Mouse (Mus musculus): ENCODE results near the gene Fut7. TPM values are rescaled to one million over a fixed set of nuclear protein-coding genes. Genes with fewer than 3 reads are reported as not detected.

The Fut7 gene
- not detected in 2 replicates for polyA plus RNA-seq (2021; fragmentation: Nextera tagmentation)
- long read RNA-seq, experiment 1, partial matches to known transcripts = 0 of 1 reads
- long read RNA-seq, experiment 1, other reads (novel, unspliced or antisense) = 0 of 1 reads
- long read RNA-seq, experiment 2 = 0 reads

DNA sequence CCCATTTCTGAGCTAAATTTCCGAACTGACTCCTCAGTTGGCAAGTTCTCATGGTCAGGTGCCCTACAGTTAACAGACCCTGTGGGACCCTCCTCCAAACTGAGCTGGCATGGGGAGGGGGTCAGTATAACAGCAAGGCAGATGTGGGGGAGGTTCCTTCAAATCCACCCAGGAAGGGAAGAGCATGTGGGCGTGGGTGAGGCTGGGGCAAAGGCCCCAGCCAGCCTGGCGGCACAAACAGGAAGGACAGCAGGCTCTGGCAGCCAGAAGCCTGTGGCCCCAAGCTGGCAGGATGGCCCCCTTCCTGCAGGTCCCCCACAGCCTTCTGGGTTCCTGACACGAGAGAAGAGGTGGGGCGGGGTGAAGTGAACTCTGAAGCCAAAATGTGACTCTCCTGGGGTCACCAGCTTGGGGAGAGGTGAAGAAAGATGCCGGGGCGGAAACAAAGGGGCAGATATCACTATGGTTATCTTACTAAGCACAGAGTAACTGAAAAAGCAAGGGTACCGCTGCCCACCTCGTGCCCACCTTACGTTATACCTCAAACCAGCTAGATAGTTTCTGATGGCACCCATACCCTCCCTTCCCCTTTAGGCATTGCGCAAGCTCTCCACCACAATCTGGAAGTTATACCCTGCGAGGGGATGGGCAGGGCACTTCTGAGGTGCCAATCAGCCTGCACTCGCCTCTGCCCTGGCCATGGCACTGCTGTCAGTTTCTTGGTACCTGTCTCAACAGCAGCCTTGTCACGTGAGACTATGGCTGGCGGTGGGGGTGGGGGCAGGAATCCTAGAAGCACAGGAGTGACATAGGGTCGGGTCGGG is at the start of gene Fut7:
TSS of gene Fut7 (plus strand) at position 681 of the 824 bp plus-strand sequence.

DNA sequence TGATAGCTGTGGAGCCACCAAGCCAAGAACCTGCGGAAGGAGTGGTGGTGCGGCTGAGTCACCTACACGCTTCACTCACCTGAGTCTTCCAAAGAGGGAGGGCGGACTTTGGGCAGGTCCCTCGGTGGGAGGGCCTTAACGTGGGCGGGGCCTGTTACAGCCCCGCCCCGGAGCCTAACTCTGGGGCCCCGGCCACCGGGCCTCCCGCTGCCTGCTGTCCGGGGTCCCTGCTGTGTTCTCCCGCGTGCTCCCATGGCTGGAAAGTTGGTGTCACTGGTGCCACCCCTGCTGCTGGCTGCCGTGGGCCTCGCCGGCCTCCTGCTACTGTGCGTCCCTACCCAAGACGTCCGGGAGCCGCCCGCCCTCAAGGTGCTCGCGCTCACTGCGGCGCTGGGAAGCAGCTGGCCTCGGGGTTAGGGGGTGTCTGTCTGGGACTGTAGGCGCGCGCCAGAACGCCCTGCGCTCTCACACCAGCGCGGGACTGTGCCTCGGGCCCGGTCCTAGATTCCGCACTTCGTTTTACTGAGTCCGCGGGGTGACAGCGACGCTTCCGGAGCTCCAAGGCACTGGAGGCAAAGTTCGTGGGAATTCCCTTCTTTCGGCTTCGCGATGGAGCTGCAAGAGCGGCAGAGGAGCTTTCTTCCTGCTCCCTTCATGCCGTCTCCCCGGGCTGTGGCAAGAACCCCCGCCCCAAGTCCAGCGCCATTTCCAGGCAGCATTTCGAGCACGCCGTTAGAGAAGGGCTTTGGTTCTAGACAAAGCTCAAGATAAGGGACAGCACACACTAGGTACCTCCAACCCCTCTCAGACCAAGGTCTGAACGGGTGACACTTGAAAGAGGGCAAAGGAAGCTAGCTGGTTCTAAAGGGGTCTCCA is 27.1 kb upstream of the Fut7 start, which contains the start of gene Entpd2:
TSS of gene Entpd2 (plus strand) at position 154 of the 876 bp plus-strand sequence.

DNA sequence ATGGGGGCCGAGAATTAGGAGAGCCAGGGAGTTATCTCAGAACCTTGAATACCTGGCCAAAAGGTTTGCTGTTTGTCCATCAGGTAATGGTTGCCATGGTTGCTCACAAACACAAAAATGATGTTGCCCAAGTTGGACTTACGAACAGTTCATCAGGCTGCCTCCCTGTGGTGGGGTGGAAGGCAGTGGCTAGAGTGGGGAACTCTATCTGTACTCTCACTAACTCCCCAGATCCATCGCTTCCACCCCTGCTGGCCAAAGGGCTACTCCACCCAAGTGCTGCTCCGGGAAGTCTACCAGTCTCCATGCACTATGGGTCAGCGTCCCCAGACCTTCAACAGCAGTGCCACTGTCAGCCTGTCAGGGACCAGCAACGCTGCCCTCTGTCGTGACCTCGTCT is 24.0 kb upstream of the Fut7 start, which contains the start of gene Npdc1:
TSS of gene Npdc1 (plus strand) at position 301 of the 400 bp plus-strand sequence.

DNA sequence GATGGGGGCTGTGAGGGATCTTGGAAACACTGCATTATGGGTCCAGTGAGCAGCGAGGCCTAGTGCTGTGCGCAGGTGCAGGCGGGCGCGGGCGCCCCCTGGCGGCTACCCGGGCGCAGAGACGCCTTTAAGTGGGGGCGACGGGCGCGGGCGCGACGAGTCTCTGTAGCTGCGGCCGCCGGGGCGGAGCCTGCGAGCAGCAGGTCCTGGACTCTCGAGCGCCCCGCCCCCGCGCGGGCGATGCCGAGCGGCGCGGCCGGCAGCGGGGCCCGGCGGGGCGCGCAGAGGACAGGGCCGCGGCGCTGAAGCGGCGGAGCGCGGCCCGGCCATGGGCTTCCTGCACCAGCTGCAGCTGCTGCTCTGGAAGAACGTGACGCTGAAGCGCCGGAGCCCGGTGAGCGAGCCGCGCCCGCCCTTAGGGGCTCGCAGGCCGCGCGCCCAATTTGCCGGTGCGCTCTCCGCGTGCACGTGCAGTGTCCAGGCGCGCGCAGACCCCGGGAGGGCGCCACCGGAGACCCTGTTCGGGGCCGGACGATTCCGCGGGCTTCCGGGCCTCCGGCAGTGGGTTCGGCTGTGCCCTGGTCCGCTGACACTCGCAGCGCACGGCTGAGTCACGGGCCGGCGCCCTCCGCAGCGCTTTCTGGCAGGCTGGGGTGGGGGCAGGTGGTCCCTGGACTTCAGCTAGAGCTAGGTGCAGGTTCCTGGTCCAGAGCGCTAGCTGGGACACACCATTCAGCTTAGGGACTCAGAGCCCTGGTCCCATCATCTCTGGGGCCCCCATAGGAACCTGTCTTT is 5.6 kb downstream of the Fut7 start, which contains the start of gene Abca2:
TSS of gene Abca2 (plus strand) at position 262 of the 795 bp plus-strand sequence.

DNA sequence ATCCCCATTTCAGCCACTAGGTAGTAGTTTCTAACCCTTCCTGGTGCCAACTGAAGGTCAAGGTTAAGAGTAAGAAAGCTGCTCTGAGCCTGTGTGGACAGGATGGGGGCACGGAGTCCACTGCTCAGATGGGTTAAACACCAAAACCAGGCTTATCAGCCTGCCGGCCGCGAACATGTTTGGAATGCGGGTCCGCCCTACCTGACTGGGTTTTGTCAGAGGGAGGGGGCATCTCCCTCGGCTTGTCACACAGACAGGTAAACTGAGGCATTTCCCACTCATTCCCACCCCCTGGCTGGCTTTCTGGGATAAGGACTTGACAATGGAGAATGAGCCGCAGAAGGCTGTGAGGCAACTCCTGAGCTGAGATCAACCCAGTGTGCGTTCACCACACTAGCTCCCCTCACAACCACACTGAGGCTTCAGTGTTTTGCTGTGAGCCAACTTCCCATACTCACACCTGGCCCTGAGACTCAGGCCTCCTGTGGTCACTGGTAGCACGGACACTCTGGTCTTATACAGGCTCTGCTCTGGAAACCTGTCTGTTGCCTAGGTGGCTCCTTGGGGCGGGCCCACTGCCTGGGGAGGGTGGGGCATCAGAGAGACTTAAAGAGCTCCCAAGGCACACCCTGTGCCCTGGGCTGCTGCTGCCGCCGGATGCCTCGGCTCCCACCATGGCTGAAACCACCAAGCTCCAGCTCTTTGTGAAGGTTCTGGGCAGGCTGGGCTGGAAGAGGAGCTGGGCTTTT is 33.3 kb downstream of the Fut7 start, which contains the start of gene Clic3:
TSS of gene Clic3 (plus strand) at position 634 of the 749 bp plus-strand sequence.

DNA sequence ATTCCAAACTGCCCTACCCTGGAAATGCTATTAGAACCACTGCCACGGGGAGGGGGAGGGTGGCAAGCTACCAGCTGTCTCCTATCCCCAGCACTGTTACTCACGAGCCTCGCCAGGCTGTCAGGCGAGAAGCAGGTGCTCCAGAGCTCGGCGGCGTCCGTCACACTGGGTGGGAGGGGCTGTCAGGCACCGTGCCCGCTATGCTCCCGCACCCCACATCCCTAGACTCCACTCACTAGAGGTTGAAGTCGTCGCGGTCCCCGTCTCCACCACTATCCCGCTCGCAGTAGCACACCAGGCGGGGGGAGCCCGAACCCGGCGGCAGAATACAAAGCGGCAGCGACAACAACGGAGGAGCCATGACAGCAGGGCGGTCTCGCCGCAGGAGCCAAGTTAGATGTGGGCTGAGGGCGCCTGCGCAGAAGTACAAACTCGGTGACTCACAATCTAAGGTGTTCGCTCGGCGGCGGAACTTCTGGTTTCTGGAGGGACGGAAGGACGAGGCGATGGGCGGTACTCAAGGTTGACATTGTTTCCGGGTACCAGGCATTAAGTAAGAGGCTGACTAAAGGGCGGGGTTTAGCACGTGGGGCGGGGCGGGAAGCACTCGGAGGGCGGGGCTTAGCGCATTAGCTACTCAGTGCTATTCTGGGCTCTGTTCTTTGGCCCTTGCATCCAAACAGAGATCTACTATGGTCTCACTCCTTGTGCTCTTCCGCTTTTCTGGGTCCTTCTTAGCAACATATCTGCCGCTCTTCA is 37.7 kb downstream of the Fut7 start, which contains the start of gene Paxx:
TSS of gene Paxx (minus strand) at position 544 of the 759 bp plus-strand sequence.

DNA sequence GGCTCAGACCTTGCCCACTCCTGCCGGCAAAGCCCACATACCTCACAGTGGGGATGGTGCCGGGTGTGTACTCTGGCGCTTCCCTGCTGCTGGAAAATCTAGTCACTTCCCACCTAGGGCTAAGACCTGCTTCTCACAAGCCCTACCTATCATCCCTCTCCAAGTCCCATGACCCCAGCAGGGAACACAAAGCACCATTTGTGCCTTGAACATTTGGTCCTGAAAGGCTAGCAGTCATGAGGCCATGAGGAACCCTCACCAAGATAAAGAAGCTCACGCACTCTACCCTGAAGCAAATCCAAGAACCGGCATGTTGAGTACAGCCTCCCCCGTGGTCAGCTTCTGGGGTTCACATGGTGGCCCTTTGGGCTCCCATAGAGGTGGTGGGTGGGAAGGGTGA is 46.9 kb downstream of the Fut7 start, which contains the start of gene Ptgds:
TSS of gene Ptgds (minus strand) at position 78 of the 400 bp plus-strand sequence.

Other genes with a start within 250 kb of the Fut7 start
- gene Nrarp, start 242.5 kb upstream of the Fut7 start, polyA plus RNA-seq (2021; fragmentation: Nextera tagmentation) = 1.1 and 20.3 TPM in 2 replicates
- 1.7 and 2.3 TPM in 2 replicates for gene Tor4a, start 226.4 kb upstream of the Fut7 start, polyA plus RNA-seq (2021; fragmentation: Nextera tagmentation)
- gene Nelfb, start 211.8 kb upstream of the Fut7 start, polyA plus RNA-seq (2021; fragmentation: Nextera tagmentation) = 35.3 and 40.2 TPM in 2 replicates
- not detected in 2 replicates for gene Stpg3, start 208.6 kb upstream of the Fut7 start, polyA plus RNA-seq (2021; fragmentation: Nextera tagmentation)
- 11.9 and 28.8 TPM in 2 replicates for gene Fam166a, start 204.5 kb upstream of the Fut7 start, polyA plus RNA-seq (2021; fragmentation: Nextera tagmentation)
- gene Tubb4b, start 198.6 kb upstream of the Fut7 start, polyA plus RNA-seq (2021; fragmentation: Nextera tagmentation) = 509 and 600 TPM in 2 replicates
- gene Slc34a3, start 188.9 kb upstream of the Fut7 start, polyA plus RNA-seq (2021; fragmentation: Nextera tagmentation) = 0.60 and 0.72 TPM in 2 replicates
- gene Rnf224, start 186.5 kb upstream of the Fut7 start, polyA plus RNA-seq (2021; fragmentation: Nextera tagmentation) = not detected in 2 replicates
- gene Rnf208, start 181.0 kb upstream of the Fut7 start, polyA plus RNA-seq (2021; fragmentation: Nextera tagmentation) = 55.7 and 180 TPM in 2 replicates
- 0.25 TPM in 1 of 2 replicates, not detected in the other for gene Cysrt1, start 180.8 kb upstream of the Fut7 start, polyA plus RNA-seq (2021; fragmentation: Nextera tagmentation)
- gene AL732309.1, start 176.4 kb upstream of the Fut7 start, polyA plus RNA-seq (2021; fragmentation: Nextera tagmentation) = 1.1 and 1.6 TPM in 2 replicates
- 34.3 and 36.9 TPM in 2 replicates for gene Tmem203, start 167.8 kb upstream of the Fut7 start, polyA plus RNA-seq (2021; fragmentation: Nextera tagmentation)
- gene Tprn, start 160.6 kb upstream of the Fut7 start, polyA plus RNA-seq (2021; fragmentation: Nextera tagmentation) = 9.4 and 13.1 TPM in 2 replicates
- gene Ssna1, start 150.8 kb upstream of the Fut7 start, polyA plus RNA-seq (2021; fragmentation: Nextera tagmentation) = 77.5 and 87.9 TPM in 2 replicates
- 33.8 and 42.6 TPM in 2 replicates for gene Anapc2, start 150.8 kb upstream of the Fut7 start, polyA plus RNA-seq (2021; fragmentation: Nextera tagmentation)
- 0.56 TPM in 1 of 2 replicates, not detected in the other for gene Tmem210, start 135.1 kb upstream of the Fut7 start, polyA plus RNA-seq (2021; fragmentation: Nextera tagmentation)
- gene Lrrc26, start 133.4 kb upstream of the Fut7 start, polyA plus RNA-seq (2021; fragmentation: Nextera tagmentation) = 0.21 TPM in 1 of 2 replicates, not detected in the other
- gene Grin1, start 104.1 kb upstream of the Fut7 start, polyA plus RNA-seq (2021; fragmentation: Nextera tagmentation) = 87.7 and 146 TPM in 2 replicates
- 17.0 and 18.5 TPM in 2 replicates for gene Man1b1, start 90.9 kb upstream of the Fut7 start, polyA plus RNA-seq (2021; fragmentation: Nextera tagmentation)
- gene Dpp7, start 66.9 kb upstream of the Fut7 start, polyA plus RNA-seq (2021; fragmentation: Nextera tagmentation) = 17.8 and 22.5 TPM in 2 replicates
- 20.6 and 34.9 TPM in 2 replicates for gene Uap1l1, start 57.6 kb upstream of the Fut7 start, polyA plus RNA-seq (2021; fragmentation: Nextera tagmentation)
- 1.2 and 1.7 TPM in 2 replicates for gene Sapcd2, start 50.9 kb upstream of the Fut7 start, polyA plus RNA-seq (2021; fragmentation: Nextera tagmentation)
- 21.4 and 31.9 TPM in 2 replicates for gene Entpd2, start 27.4 kb upstream of the Fut7 start, polyA plus RNA-seq (2021; fragmentation: Nextera tagmentation)
- gene Npdc1, start 23.9 kb upstream of the Fut7 start, polyA plus RNA-seq (2021; fragmentation: Nextera tagmentation) = 232 and 408 TPM in 2 replicates
- 21.7 and 39.7 TPM in 2 replicates for gene Abca2, start 5.4 kb downstream of the Fut7 start, polyA plus RNA-seq (2021; fragmentation: Nextera tagmentation)
- 0.68 and 1.1 TPM in 2 replicates for gene Clic3, start 33.6 kb downstream of the Fut7 start, polyA plus RNA-seq (2021; fragmentation: Nextera tagmentation)
- gene Paxx, start 37.8 kb downstream of the Fut7 start, polyA plus RNA-seq (2021; fragmentation: Nextera tagmentation) = 121 and 132 TPM in 2 replicates
- 6,798 and 9,400 TPM in 2 replicates for gene Ptgds, start 46.8 kb downstream of the Fut7 start, polyA plus RNA-seq (2021; fragmentation: Nextera tagmentation)
- not detected in 2 replicates for gene Lcn12, start 70.6 kb downstream of the Fut7 start, polyA plus RNA-seq (2021; fragmentation: Nextera tagmentation)
- 103 and 115 TPM in 2 replicates for gene Fbxw5, start 77.5 kb downstream of the Fut7 start, polyA plus RNA-seq (2021; fragmentation: Nextera tagmentation)
- 1.4 and 1.7 TPM in 2 replicates for gene C8g, start 78.5 kb downstream of the Fut7 start, polyA plus RNA-seq (2021; fragmentation: Nextera tagmentation)
- 9.1 and 11.9 TPM in 2 replicates for gene Traf2, start 123.7 kb downstream of the Fut7 start, polyA plus RNA-seq (2021; fragmentation: Nextera tagmentation)
- gene Edf1, start 134.6 kb downstream of the Fut7 start, polyA plus RNA-seq (2021; fragmentation: Nextera tagmentation) = 778 and 803 TPM in 2 replicates
- 0.89 and 3.5 TPM in 2 replicates for gene Mamdc4, start 151.6 kb downstream of the Fut7 start, polyA plus RNA-seq (2021; fragmentation: Nextera tagmentation)
- gene Phpt1, start 152.0 kb downstream of the Fut7 start, polyA plus RNA-seq (2021; fragmentation: Nextera tagmentation) = 152 and 173 TPM in 2 replicates
- 10.3 and 21.2 TPM in 2 replicates for gene Ajm1, start 158.5 kb downstream of the Fut7 start, polyA plus RNA-seq (2021; fragmentation: Nextera tagmentation)
- gene Rabl6, start 185.3 kb downstream of the Fut7 start, polyA plus RNA-seq (2021; fragmentation: Nextera tagmentation) = 70.0 and 86.7 TPM in 2 replicates
- 0.82 and 0.94 TPM in 2 replicates for gene Ccdc183, start 194.4 kb downstream of the Fut7 start, polyA plus RNA-seq (2021; fragmentation: Nextera tagmentation)
- gene Tmem141, start 198.7 kb downstream of the Fut7 start, polyA plus RNA-seq (2021; fragmentation: Nextera tagmentation) = 64.7 and 70.7 TPM in 2 replicates
- gene Fcna, start 204.8 kb downstream of the Fut7 start, polyA plus RNA-seq (2021; fragmentation: Nextera tagmentation) = 0.28 and 0.49 TPM in 2 replicates
- not detected in 2 replicates for gene Lcn8, start 229.9 kb downstream of the Fut7 start, polyA plus RNA-seq (2021; fragmentation: Nextera tagmentation)
- not detected in 2 replicates for gene Lcn5, start 234.7 kb downstream of the Fut7 start, polyA plus RNA-seq (2021; fragmentation: Nextera tagmentation)